In genomic region chr10:108198945-108199344, GRCm38 (mm10) we compare ENCODE assay signal across 28 mouse cellular contexts.
"Had no signal": no experiment of that assay in that cellular context is flagged by ENCODE, and none has a peak within 500 bp of the region (broad histone marks: within the 10 kb centered on the region; RNA-seq: fewer than 3 reads in every experiment).

No protein-coding gene starts in this region.

- H3K4me3 ChIP-seq: embryonic facial prominence, embryonic 10.5 days; embryonic facial prominence, embryonic 12.5 days; embryonic facial prominence, embryonic 13.5 days; embryonic facial prominence, embryonic 15.5 days; erythroblast, embryonic 14.5 days; forebrain, embryonic 10.5 days; forebrain, embryonic 12.5 days; forebrain, embryonic 13.5 days; forebrain, embryonic 15.5 days; gastrocnemius, adult 2 months had no signal

- ATAC-seq: forebrain, embryonic 13.5 days; forebrain, embryonic 14.5 days; forebrain, embryonic 15.5 days; forebrain, embryonic 16.5 days; forebrain, postnatal 0 days had no signal

- H3K27me3 ChIP-seq: embryonic facial prominence, embryonic 12.5 days; embryonic facial prominence, embryonic 13.5 days; embryonic facial prominence, embryonic 15.5 days; forebrain, embryonic 12.5 days; forebrain, embryonic 13.5 days; forebrain, embryonic 15.5 days had no signal

- H3K27ac ChIP-seq: embryonic facial prominence, embryonic 10.5 days; embryonic facial prominence, embryonic 12.5 days; embryonic facial prominence, embryonic 13.5 days; embryonic facial prominence, embryonic 15.5 days; forebrain, embryonic 10.5 days; forebrain, embryonic 12.5 days; forebrain, embryonic 13.5 days; forebrain, embryonic 15.5 days; gastrocnemius, adult 2 months had no signal

- H3K4me2 ChIP-seq: embryonic facial prominence, embryonic 12.5 days; embryonic facial prominence, embryonic 13.5 days; embryonic facial prominence, embryonic 15.5 days; forebrain, embryonic 12.5 days; forebrain, embryonic 13.5 days; forebrain, embryonic 15.5 days had no signal

- H3K4me1 ChIP-seq: embryonic facial prominence, embryonic 10.5 days; embryonic facial prominence, embryonic 12.5 days; embryonic facial prominence, embryonic 15.5 days; forebrain, embryonic 15.5 days had no signal

- H3K9me3 ChIP-seq: embryonic facial prominence, embryonic 10.5 days; embryonic facial prominence, embryonic 12.5 days; embryonic facial prominence, embryonic 13.5 days; embryonic facial prominence, embryonic 15.5 days; forebrain, embryonic 10.5 days; forebrain, embryonic 12.5 days; forebrain, embryonic 13.5 days; forebrain, embryonic 15.5 days had no signal

- DNase-seq: cerebellum, adult 18-20 months; cerebellum, adult 2 months; cerebellum, adult 8-10 months; cerebellum, adult 9-10 months; cerebellum, adult 9-11 months; cerebellum, postnatal 10 days; cerebellum, postnatal 25 days; cerebellum, postnatal 36 days; embryo, embryonic 11 days; forebrain, postnatal 0 days; gastrocnemius, adult 2 months; gastrocnemius, postnatal 10 days; gastrocnemius, postnatal 14 days; gastrocnemius, postnatal 25 days; gastrocnemius, postnatal 36 days; heart, adult 11 months; heart, adult 18-20 months had no signal

- H3K9ac ChIP-seq: embryonic facial prominence, embryonic 12.5 days; embryonic facial prominence, embryonic 13.5 days; embryonic facial prominence, embryonic 15.5 days; forebrain, embryonic 12.5 days; forebrain, embryonic 13.5 days; forebrain, embryonic 15.5 days; forebrain, postnatal 0 days had no signal
